Mouse (Mus musculus) CH12.LX (cell line): ENCODE measurements at regions not wholly inside any gene's neighbourhood (a gene's known extent, or its start where the extent isn't known, plus 50 kb on each side); places are given as distances from the start of the nearest gene placed in this dataset.
A peak's percentile ranks its signal among the peaks of the same experiment; 100 is the strongest.

ENCODE experiments used
- BHLHE40 ChIP-seq: IDR thresholded peaks from 2 replicates; pipeline ENCODE4 v1.6.1; 2011; ENCODE audit warnings: mild to moderate bottlenecking, low read depth, low read length, improper control_type of control experiment
- CHD1 ChIP-seq: IDR thresholded peaks from 2 replicates; pipeline ENCODE4 v1.6.1; 2012; ENCODE audit warnings: low read depth, low read length, improper control_type of control experiment, inconsistent platforms
- CTCF ChIP-seq, 2 experiments: IDR thresholded peaks in 1 of 2; conservative IDR thresholded peaks in 1 of 2; 2 replicates each; pipeline ENCODE4 v1.5.1; 2011 to 2012; ENCODE audit warnings: low read depth in 2 of 2, low read length in 2 of 2, improper control_type of control experiment in 1 of 2, inconsistent platforms in 1 of 2, mild to moderate bottlenecking in 1 of 2, moderate library complexity in 1 of 2
- EP300 ChIP-seq: IDR thresholded peaks from 2 replicates; pipeline ENCODE4 v1.6.1; 2011; ENCODE audit warnings: low read length, improper control_type of control experiment
- ETS1 ChIP-seq: conservative IDR thresholded peaks from 2 replicates; pipeline ENCODE4 v1.6.1; 2012; ENCODE audit warnings: low read depth, mild to moderate bottlenecking, inconsistent platforms, low read length, improper control_type of control experiment, moderate library complexity
- MAZ ChIP-seq: IDR thresholded peaks from 2 replicates; pipeline ENCODE4 v1.6.1; 2012; ENCODE audit warnings: low read depth, mild to moderate bottlenecking, inconsistent platforms, low read length, improper control_type of control experiment, moderate library complexity
- MEF2A ChIP-seq: IDR thresholded peaks from 2 replicates; pipeline ENCODE4 v1.6.1; 2014; ENCODE audit warnings: low read depth, mild to moderate bottlenecking, inconsistent platforms, low read length, improper control_type of control experiment, borderline replicate concordance
- MXI1 ChIP-seq: IDR thresholded peaks from 2 replicates; pipeline ENCODE4 v1.6.1; 2011; ENCODE audit warnings: mild to moderate bottlenecking, low read depth, low read length, improper control_type of control experiment
- NRF1 ChIP-seq: IDR thresholded peaks from 2 replicates; pipeline ENCODE4 v1.6.1; 2014; ENCODE audit warnings: low read depth, mild to moderate bottlenecking, inconsistent platforms, low read length, improper control_type of control experiment, moderate library complexity
- ZC3H11A ChIP-seq: IDR thresholded peaks from 2 replicates; pipeline ENCODE4 v1.6.1; 2012; ENCODE audit warnings: low read depth, mild to moderate bottlenecking, inconsistent platforms, low read length, improper control_type of control experiment

DNA sequence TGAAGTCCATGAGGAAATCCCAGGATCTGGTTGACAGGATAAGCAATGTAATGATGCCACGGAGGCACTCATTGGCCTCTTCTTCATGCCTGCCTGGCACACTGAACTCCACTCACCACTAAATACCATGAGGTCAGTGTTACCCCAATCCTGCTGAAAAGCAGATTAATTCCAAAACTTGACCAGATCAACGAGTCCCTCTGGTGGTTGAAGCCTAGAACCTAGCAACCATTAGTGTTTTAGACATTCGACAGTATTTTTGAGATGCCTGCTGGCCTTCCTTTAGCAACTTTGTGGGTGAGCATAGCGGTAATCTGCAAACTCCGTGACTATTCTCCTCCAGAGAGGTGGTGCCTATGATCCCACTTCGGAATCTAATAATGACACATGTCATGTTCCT lies 92.3 kb upstream of the Prok2 start:
- TF ChIP-seq ZC3H11A (no peak), CTCF (conservative IDR thresholded peaks at IDR 0.05 in 1 of 2, IDR thresholded peaks at IDR 0.05 in 1 of 2; ENCODE audit: low read depth in 2 of 2, low read length in 2 of 2) (peak in 1 of 2 experiments; percentile 39; a peak in 2 of 4 replicates), MAZ (no peak), NRF1 (no peak), BHLHE40 (no peak), EP300 (no peak), MXI1 (no peak), CHD1 (no peak), MEF2A (no peak), ETS1 (no peak)
